Mouse (Mus musculus) stomach, adult 2 months (tissue): ENCODE data around the gene Trpt1. TPM values are rescaled to one million over a fixed set of nuclear protein-coding genes. Genes with fewer than 3 reads are reported as not detected.

Experiments
- polyA plus RNA-seq: library from polyadenylated mRNA; depleted of rRNA; stranded (reverse); fragments of >200 nt; gene quantifications from 2 replicates; pipeline ENCODE4 v1.2.3, GENCODE M21; 2012; rRNA removed

Gene Trpt1
- 8.2 and 10.0 TPM in 2 replicates for polyA plus RNA-seq

GRCm38 (mm10) chr19:6996006-6996405, at the start of gene Trpt1, which contains the start of gene Nudt22:
Trpt1 (plus strand) TSS chr19:6996131.
Nudt22 (minus strand) TSS chr19:6996117.

GRCm38 (mm10) chr19:6974211-6975205, 21.4 kb upstream of the Trpt1 start, which contains the start of gene Ppp1r14b:
Ppp1r14b (plus strand) TSS chr19:6974968.

GRCm38 (mm10) chr19:6975537-6976521, 20.1 kb upstream of the Trpt1 start, which contains the start of gene Plcb3:
Plcb3 (minus strand) TSS chr19:6976470.

GRCm38 (mm10) chr19:6980381-6981093, 15.4 kb upstream of the Trpt1 start, which contains the start of gene Fkbp2:
Fkbp2 (minus strand) TSS chr19:6980501.

GRCm38 (mm10) chr19:6987061-6987903, 8.6 kb upstream of the Trpt1 start, which contains the start of gene Vegfb:
Vegfb (minus strand) TSS chr19:6987651.

GRCm38 (mm10) chr19:6992011-6992858, 3.7 kb upstream of the Trpt1 start, which contains the start of gene Dnajc4:
Dnajc4 (minus strand) TSS chr19:6992572.

GRCm38 (mm10) chr19:7019191-7019590, 23.3 kb downstream of the Trpt1 start, which contains the start of gene Fermt3:
Fermt3 (minus strand) TSS chr19:7019469.

GRCm38 (mm10) chr19:7039841-7040636, 44.1 kb downstream of the Trpt1 start, which contains the start of gene Stip1:
Stip1 (minus strand) TSS chr19:7039967.

Other genes starting within 250 kb of the Trpt1 start
- 27.6 and 35.1 TPM in 2 replicates for gene Rps6ka4, start 155.5 kb upstream of the Trpt1 start, polyA plus RNA-seq
- gene Ccdc88b, start 137.9 kb upstream of the Trpt1 start, polyA plus RNA-seq, result 1.9 and 5.4 TPM in 2 replicates
- 48.8 and 58.9 TPM in 2 replicates for gene Trmt112, start 86.4 kb upstream of the Trpt1 start, polyA plus RNA-seq
- 75.1 and 83.7 TPM in 2 replicates for gene Prdx5, start 86.0 kb upstream of the Trpt1 start, polyA plus RNA-seq
- 80.2 and 108 TPM in 2 replicates for gene Esrra, start 74.3 kb upstream of the Trpt1 start, polyA plus RNA-seq
- gene Catsperz, start 70.8 kb upstream of the Trpt1 start, polyA plus RNA-seq, result 1.0 and 2.0 TPM in 2 replicates
- 0.16 and 0.26 TPM in 2 replicates for gene Kcnk4, start 61.6 kb upstream of the Trpt1 start, polyA plus RNA-seq
- 35.8 and 50.6 TPM in 2 replicates for gene Bad, start 54.3 kb upstream of the Trpt1 start, polyA plus RNA-seq
- 80.5 and 90.5 TPM in 2 replicates for gene Gpr137, start 53.7 kb upstream of the Trpt1 start, polyA plus RNA-seq
- gene Ppp1r14b, start 21.2 kb upstream of the Trpt1 start, polyA plus RNA-seq, result 89.2 and 116 TPM in 2 replicates
- gene Plcb3, start 19.7 kb upstream of the Trpt1 start, polyA plus RNA-seq, result 63.9 and 66.6 TPM in 2 replicates
- gene Fkbp2, start 15.6 kb upstream of the Trpt1 start, polyA plus RNA-seq, result 13.1 and 16.3 TPM in 2 replicates
- gene Vegfb, start 8.5 kb upstream of the Trpt1 start, polyA plus RNA-seq, result 62.1 and 102 TPM in 2 replicates
- 24.5 and 30.1 TPM in 2 replicates for gene Dnajc4, start 3.6 kb upstream of the Trpt1 start, polyA plus RNA-seq
- gene Nudt22, start within 50 bp of the Trpt1 start, polyA plus RNA-seq, result 48.4 and 63.7 TPM in 2 replicates
- 16.6 and 20.2 TPM in 2 replicates for gene Fermt3, start 23.3 kb downstream of the Trpt1 start, polyA plus RNA-seq
- 11.6 and 11.9 TPM in 2 replicates for gene Stip1, start 43.8 kb downstream of the Trpt1 start, polyA plus RNA-seq
- 41.9 and 71.8 TPM in 2 replicates for gene Macrod1, start 60.7 kb downstream of the Trpt1 start, polyA plus RNA-seq
- gene Flrt1, start 109.6 kb downstream of the Trpt1 start, polyA plus RNA-seq, result 0.12 and 0.35 TPM in 2 replicates
- 62.1 and 76.4 TPM in 2 replicates for gene Otub1, start 210.2 kb downstream of the Trpt1 start, polyA plus RNA-seq
- 2,106 and 3,736 TPM in 2 replicates for gene Cox8a, start 221.5 kb downstream of the Trpt1 start, polyA plus RNA-seq
- gene Naa40, start 245.1 kb downstream of the Trpt1 start, polyA plus RNA-seq, result 9.4 and 9.6 TPM in 2 replicates